Mouse (Mus musculus) forebrain, postnatal 0 days (tissue): ENCODE measurements around the gene Coq4. TPM values are rescaled to one million over a fixed set of nuclear protein-coding genes. Genes with fewer than 3 reads are reported as not detected.

ENCODE experiments used
- ATAC-seq: fragments of 200-750 bp; cut with Nextera tagmentation; 2 replicates; pipeline ENCODE4 v1.8.0; 2017; ENCODE audit warnings: mild to moderate bottlenecking, moderate library complexity
- DNase-seq: peaks from one replicate; pipeline ENCODE4 v3.0.0-alpha.2; 2015
- H3K27ac ChIP-seq: fragments of 300-500 bp; sonication (generic); 2 replicates; pipeline ENCODE4 v1.5.1; 2014; ENCODE audit warnings: low read depth, mild to moderate bottlenecking, antibody characterized with exemption, low read length, moderate library complexity, mixed read lengths
- H3K27me3 ChIP-seq: fragments of 300-500 bp; sonication (generic); 2 replicates; pipeline ENCODE4 v1.6.1; 2014; ENCODE audit warnings: mild to moderate bottlenecking, low read length, mixed read lengths; ENCODE audit not compliant: insufficient read depth
- H3K36me3 ChIP-seq: fragments of 300-500 bp; sonication (generic); 2 replicates; pipeline ENCODE4 v1.6.1; 2014; ENCODE audit warnings: mild to moderate bottlenecking, moderate library complexity; ENCODE audit not compliant: insufficient read depth
- H3K4me1 ChIP-seq: fragments of 300-500 bp; sonication (generic); 2 replicates; pipeline ENCODE4 v1.6.1; 2014; ENCODE audit warnings: antibody characterized with exemption; ENCODE audit not compliant: insufficient read depth
- H3K4me2 ChIP-seq: fragments of 300-500 bp; sonication (generic); 2 replicates; pipeline ENCODE4 v1.6.1; 2014; ENCODE audit warnings: low read depth, mild to moderate bottlenecking, moderate library complexity
- H3K4me3 ChIP-seq: fragments of 300-500 bp; sonication (generic); 2 replicates; pipeline ENCODE4 v1.5.1; 2014; ENCODE audit warnings: low read depth, low read length, mixed read lengths
- H3K9ac ChIP-seq: fragments of 300-500 bp; sonication (generic); 2 replicates; pipeline ENCODE4 v1.6.1; 2014; ENCODE audit warnings: mild to moderate bottlenecking
- H3K9me3 ChIP-seq: fragments of 300-500 bp; sonication (generic); 2 replicates; pipeline ENCODE4 v1.6.1; 2016; ENCODE audit warnings: low read length
- CTCF ChIP-seq: sonication (generic); IDR thresholded peaks from 2 replicates; pipeline ENCODE4 v1.5.1; 2016; ENCODE audit warnings: antibody characterized with exemption, control low read depth, low read depth
- WGBS: fragments of 180-500 bp; shearing (Covaris S2); extraction: QIAGEN DNeasy Blood & Tissue Kit; methylation state at CpG from one replicate; pipeline ENCODE4 v1.1.7; 2014; 5-methylcytosine and 5-hydroxymethylcytosine counted together
- polyA plus RNA-seq: library from polyadenylated mRNA; unstranded; fragments of >200 nt; fragmentation: Nextera tagmentation; extraction: Ambion mirVana; gene quantifications from 2 replicates; pipeline ENCODE4 v1.2.1, GENCODE M21; 2015
- total RNA-seq: library from RNA; depleted of rRNA; stranded (reverse); fragments of >200 nt; gene quantifications from 2 replicates; pipeline ENCODE4 v1.2.3, GENCODE M21; 2014

Gene Coq4
- total and polyA plus RNA-seq, 2 experiments from 2014 or later, result 36.7 to 39.7 TPM

GRCm38 (mm10) chr2:29748499-29748898 lies 38.8 kb upstream of the Coq4 start:
- WGBS, result 79% methylated on average over 4 of the region's 4 CpGs
- Histone ChIP-seq H3K36me3 (no peaks in the 10 kb centered on the region), H3K9ac (no peak overlapping the region), H3K4me3 (no peak overlapping the region), H3K27me3 (peaks cover 23% of the 10 kb centered on the region; the same call in 1 of the 2 replicates), H3K4me1 (no peaks in the 10 kb centered on the region), H3K27ac (no peak overlapping the region), H3K4me2 (no peak overlapping the region), H3K9me3 (no peaks in the 10 kb centered on the region)
- ATAC-seq (no peak), DNase-seq (no peak)
- TF ChIP-seq CTCF, result no peak

- Histone ChIP-seq H3K36me3 (no peaks in the 10 kb centered on the region), H3K4me3 (no peak within 1 kb of the TSS), H3K9ac (no peak within 1 kb of the TSS), H3K4me2 (no peak within 1 kb of the TSS), H3K27ac (no peak within 1 kb of the TSS), H3K27me3 (peaks cover 23% of the 10 kb centered on the region; the same call in 1 of the 2 replicates), H3K4me1 (no peaks in the 10 kb centered on the region), H3K9me3 (no peaks in the 10 kb centered on the region)
- TF ChIP-seq CTCF, result no peak
- no peak for DNase-seq
- ATAC-seq, result no peak
- 6% methylated on average over 28 of the region's 28 CpGs for WGBS
Measured at GRCm38 (mm10) chr2:29751497-29751896, 35.8 kb upstream of the Coq4 start, which contains the start of gene Gm13420. Gm13420 (minus strand) TSS chr2:29751685.

DNA sequence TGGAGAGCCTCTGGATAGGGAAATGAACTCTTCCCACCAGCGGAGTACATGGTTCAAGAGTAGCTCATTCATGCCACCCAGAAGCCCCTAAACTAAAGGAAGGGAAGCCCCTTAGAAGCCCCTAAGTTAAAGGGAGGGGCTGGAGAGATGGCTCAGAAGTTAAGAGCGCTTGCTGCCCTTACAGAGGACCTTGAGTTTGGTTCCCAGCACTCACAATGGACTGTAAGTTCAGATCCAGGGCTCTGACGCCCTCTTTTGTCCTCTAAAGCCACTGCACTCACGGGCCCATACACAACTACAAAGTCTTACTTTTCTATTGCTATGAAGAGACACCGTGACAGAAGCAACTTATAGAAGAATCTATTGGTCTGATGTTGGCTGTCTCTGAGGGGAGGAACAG lies 34.9 kb upstream of the Coq4 start:
- DNase-seq (no peak), ATAC-seq (no peak)
- TF ChIP-seq CTCF, result no peak
- Histone ChIP-seq H3K27ac (no peak overlapping the region), H3K4me3 (no peak overlapping the region), H3K4me2 (no peak overlapping the region), H3K4me1 (no peaks in the 10 kb centered on the region), H3K27me3 (peaks cover 20% of the 10 kb centered on the region; the same call in 1 of the 2 replicates), H3K9me3 (no peaks in the 10 kb centered on the region), H3K36me3 (no peaks in the 10 kb centered on the region), H3K9ac (no peak overlapping the region)
- 82% methylated on average over 5 of the region's 5 CpGs for WGBS

- TF ChIP-seq CTCF, result no peak
Measured at GRCm38 (mm10) chr2:29755693-29756092, 31.6 kb upstream of the Coq4 start.

GRCm38 (mm10) chr2:29764831-29765230 lies 22.5 kb upstream of the Coq4 start:
- Histone ChIP-seq H3K27me3 (no peaks in the 10 kb centered on the region), H3K27ac (no peak overlapping the region), H3K4me2 (no peak overlapping the region), H3K4me3 (no peak overlapping the region), H3K36me3 (no peaks in the 10 kb centered on the region), H3K4me1 (no peaks in the 10 kb centered on the region), H3K9ac (no peak overlapping the region), H3K9me3 (no peaks in the 10 kb centered on the region)
- DNase-seq (peak; percentile 60), ATAC-seq (peak; percentile 59)
- peak; percentile 85 for TF ChIP-seq CTCF
- WGBS, result 9% methylated on average over 1 of the region's 1 CpGs

More at GRCm38 (mm10) chr2:29755693-29756092, 31.6 kb upstream of the Coq4 start:
- Histone ChIP-seq H3K36me3 (no peaks in the 10 kb centered on the region), H3K9ac (no peak overlapping the region), H3K9me3 (no peaks in the 10 kb centered on the region), H3K27ac (no peak overlapping the region), H3K27me3 (peaks cover 9% of the 10 kb centered on the region; the same call in 1 of the 2 replicates), H3K4me3 (no peak overlapping the region), H3K4me2 (no peak overlapping the region), H3K4me1 (no peaks in the 10 kb centered on the region)
- ATAC-seq (no peak), DNase-seq (no peak)

GRCm38 (mm10) chr2:29767976-29768709 lies 19.1 kb upstream of the Coq4 start:
- Histone ChIP-seq H3K27ac (no peak overlapping the region), H3K4me1 (no peaks in the 10 kb centered on the region), H3K9me3 (no peaks in the 10 kb centered on the region), H3K4me3 (no peak overlapping the region), H3K4me2 (no peak overlapping the region), H3K36me3 (no peaks in the 10 kb centered on the region; the same call in 1 of the 2 replicates), H3K27me3 (no peaks in the 10 kb centered on the region), H3K9ac (no peak overlapping the region)
- ATAC-seq, result no peak
- no peak for TF ChIP-seq CTCF
- 70% methylated on average over 11 of the region's 11 CpGs for WGBS
- no peak for DNase-seq

DNA sequence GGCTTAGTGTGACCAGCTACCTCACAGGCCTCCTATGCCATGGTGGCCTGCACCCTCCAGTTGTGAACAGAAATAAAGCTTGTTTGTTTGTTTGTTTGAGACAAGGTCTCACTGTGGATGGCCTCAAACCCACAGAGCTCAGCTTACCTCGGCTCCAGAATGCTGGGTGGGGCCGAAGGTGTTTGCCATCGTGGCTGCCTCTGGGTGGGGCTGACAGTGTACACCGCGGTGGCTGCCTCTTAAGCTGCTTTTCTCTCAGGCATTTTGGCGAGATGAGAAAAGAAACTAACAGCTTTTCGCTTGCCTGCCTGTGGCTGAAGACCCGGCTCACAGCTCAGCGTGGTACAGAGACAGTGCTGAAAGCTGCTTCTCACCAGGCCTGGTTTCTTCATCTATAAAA lies 18.4 kb upstream of the Coq4 start:
- Histone ChIP-seq H3K4me3 (no peak overlapping the region), H3K4me1 (no peaks in the 10 kb centered on the region), H3K27ac (no peak overlapping the region), H3K9ac (no peak overlapping the region), H3K36me3 (no peaks in the 10 kb centered on the region; the same call in 1 of the 2 replicates), H3K9me3 (no peaks in the 10 kb centered on the region), H3K27me3 (no peaks in the 10 kb centered on the region), H3K4me2 (no peak overlapping the region)
- WGBS, result 72% methylated on average over 9 of the region's 9 CpGs
- DNase-seq (no peak), ATAC-seq (no peak)
- no peak for TF ChIP-seq CTCF
